Mouse (Mus musculus) ES-E14 (cell line): ENCODE results near the gene Ngp. TPM values are rescaled to one million over a fixed set of nuclear protein-coding genes. Genes with fewer than 3 reads are reported as not detected.

Source experiments
- DNase-seq: peaks from one replicate; pipeline ENCODE4 v3.0.0-alpha.2; 2013; ENCODE audit warnings: low read depth, low spot score
- H3K27ac ChIP-seq: 2 replicates; pipeline ENCODE4 v1.5.1; 2012; ENCODE audit warnings: low read depth, mild to moderate bottlenecking, low read length, moderate library complexity, mixed read lengths; ENCODE audit not compliant: poor library complexity, insufficient read depth, severe bottlenecking
- H3K36me3 ChIP-seq: 2 replicates; pipeline ENCODE4 v1.6.1; 2012; ENCODE audit warnings: mild to moderate bottlenecking, low read length, moderate library complexity, mixed read lengths; ENCODE audit not compliant: control insufficient read depth, poor library complexity, insufficient read depth, severe bottlenecking
- H3K4me1 ChIP-seq, 2 experiments: fragments of 150-350 bp in 1 of 2; sonication (generic) in 1 of 2; 2 replicates each; pipeline ENCODE4 v1.6.1; 2012; ENCODE audit warnings: low read length in 2 of 2, mild to moderate bottlenecking in 1 of 2, mixed read lengths in 1 of 2; ENCODE audit not compliant: control insufficient read depth in 2 of 2, insufficient read depth in 2 of 2, poor library complexity in 1 of 2
- H3K4me3 ChIP-seq, 2 experiments: fragments of 150-350 bp in 1 of 2; sonication (generic) in 1 of 2; 2 replicates each; pipeline ENCODE4 v1.5.1; 2012; ENCODE audit warnings: low read length in 2 of 2, low read depth in 1 of 2, mild to moderate bottlenecking in 1 of 2, mixed read lengths in 1 of 2; ENCODE audit not compliant: insufficient read depth in 1 of 2, poor library complexity in 1 of 2, severe bottlenecking in 1 of 2
- H3K9ac ChIP-seq: 2 replicates; pipeline ENCODE4 v1.6.1; 2012; ENCODE audit warnings: low read depth, mild to moderate bottlenecking, low read length, mixed read lengths; ENCODE audit not compliant: poor library complexity, insufficient read depth, severe bottlenecking
- H3K9me3 ChIP-seq: fragments of 150-350 bp; sonication (generic); 2 replicates; pipeline ENCODE4 v1.6.1; 2012; ENCODE audit warnings: low read depth, mild to moderate bottlenecking, low read length; ENCODE audit not compliant: control insufficient read depth, insufficient read depth
- CHD2 ChIP-seq: IDR thresholded peaks from 2 replicates; pipeline ENCODE4 v1.6.1; 2014; ENCODE audit warnings: mild to moderate bottlenecking, low read depth, low read length, inconsistent platforms
- HCFC1 ChIP-seq: IDR thresholded peaks from 2 replicates; pipeline ENCODE4 v1.6.1; 2012; ENCODE audit warnings: low read length, inconsistent platforms, borderline replicate concordance; ENCODE audit not compliant: insufficient read depth
- MAFK ChIP-seq: IDR thresholded peaks from 2 replicates; pipeline ENCODE4 v1.6.1; 2014; ENCODE audit warnings: mild to moderate bottlenecking, low read depth, low read length, inconsistent platforms; ENCODE audit not compliant: insufficient read depth
- ZC3H11A ChIP-seq: IDR thresholded peaks from 2 replicates; pipeline ENCODE4 v1.6.1; 2012; ENCODE audit warnings: low read depth, mild to moderate bottlenecking, inconsistent platforms, low read length, borderline replicate concordance
- ZNF384 ChIP-seq: IDR thresholded peaks from 2 replicates; pipeline ENCODE4 v1.6.1; 2012; ENCODE audit warnings: low read depth, low read length, inconsistent platforms
- in situ Hi-C, 2 experiments: fragments of 600-800 bp; cut with MboI; formaldehyde crosslinking; loops; one replicate each; pipeline ENCODE4 v1.15.1; 2025; ENCODE audit warnings: low sequenced_read_pairs in 2 of 2, inconsistent platforms in 1 of 2; ENCODE audit not compliant: unreplicated experiment in 2 of 2
- total RNA-seq: library from RNA; depleted of rRNA; stranded (reverse); fragments of 300-350 nt; gene quantifications from 2 replicates; pipeline ENCODE4 v1.2.3, GENCODE M21; 2012; rRNA removed

Gene Ngp
- total RNA-seq, 1 experiment, result not detected

GRCm38 (mm10) chr9:110465336-110465735, 45.8 kb downstream of the Ngp start:
- H3K4me1 ChIP-seq, result no peaks in the 10 kb centered on the region
- H3K9ac ChIP-seq, result no peak overlapping the region
- no peaks in the 10 kb centered on the region for H3K9me3 ChIP-seq
- in situ Hi-C loops, result no loop called here
- no peaks in the 10 kb centered on the region for H3K36me3 ChIP-seq
- H3K4me3 ChIP-seq, result no peak overlapping the region
- H3K27ac ChIP-seq, result no peak overlapping the region
- TF ChIP-seq ZC3H11A (no peak), HCFC1 (no peak), ZNF384 (no peak), CHD2 (no peak), MAFK (no peak)
- DNase-seq, result no peak

- no peaks in the 10 kb centered on the region for H3K4me1 ChIP-seq
- H3K36me3 ChIP-seq, result no peaks in the 10 kb centered on the region
- in situ Hi-C loops, result no loop called here
- TF ChIP-seq HCFC1 (no peak), ZNF384 (no peak), ZC3H11A (no peak), CHD2 (no peak), MAFK (no peak)
- H3K4me3 ChIP-seq, result no peak overlapping the region
- no peak overlapping the region for H3K27ac ChIP-seq
- H3K9me3 ChIP-seq, result no peaks in the 10 kb centered on the region
- H3K9ac ChIP-seq, result no peak overlapping the region
- no peak for DNase-seq
Measured at GRCm38 (mm10) chr9:110466179-110466578, 46.6 kb downstream of the Ngp start.

Other genes with a start within 250 kb of the Ngp start
- 3.3 and 8.4 TPM in 2 replicates for gene Cspg5, start 176.0 kb upstream of the Ngp start, total RNA-seq
- 24.5 and 28.3 TPM in 2 replicates for gene Elp6, start 114.6 kb upstream of the Ngp start, total RNA-seq
- gene Scap, start 86.5 kb upstream of the Ngp start, total RNA-seq, result 67.7 and 90.1 TPM in 2 replicates
- gene Ptpn23, start 11.5 kb upstream of the Ngp start, total RNA-seq, result 42.6 and 50.3 TPM in 2 replicates
- gene Klhl18, start 56.9 kb downstream of the Ngp start, total RNA-seq, result 4.4 and 4.7 TPM in 2 replicates
- 0.63 and 0.71 TPM in 2 replicates for gene Kif9, start 57.2 kb downstream of the Ngp start, total RNA-seq
- 78.9 and 79.2 TPM in 2 replicates for gene Setd2, start 112.8 kb downstream of the Ngp start, total RNA-seq
- 65.5 and 83.8 TPM in 2 replicates for gene Nradd, start 204.7 kb downstream of the Ngp start, total RNA-seq
- gene Nbeal2, start 234.4 kb downstream of the Ngp start, total RNA-seq, result 13.6 and 24.1 TPM in 2 replicates
- gene Ccdc12, start 236.8 kb downstream of the Ngp start, total RNA-seq, result 79.9 and 82.2 TPM in 2 replicates